Mouse (Mus musculus) lung, postnatal 4 days (tissue): Measurements from ENCODE around the gene Klf3.
"Not testable (repeated sequence)": the region's sequence is repeated elsewhere in the genome, so short reads cannot be mapped to it uniquely, and the experiment has no call there.

Source experiments
- DNase-seq, 2 experiments: peaks; one replicate each; pipeline ENCODE4 v3.0.0; 2021

Klf3 gene

DNA sequence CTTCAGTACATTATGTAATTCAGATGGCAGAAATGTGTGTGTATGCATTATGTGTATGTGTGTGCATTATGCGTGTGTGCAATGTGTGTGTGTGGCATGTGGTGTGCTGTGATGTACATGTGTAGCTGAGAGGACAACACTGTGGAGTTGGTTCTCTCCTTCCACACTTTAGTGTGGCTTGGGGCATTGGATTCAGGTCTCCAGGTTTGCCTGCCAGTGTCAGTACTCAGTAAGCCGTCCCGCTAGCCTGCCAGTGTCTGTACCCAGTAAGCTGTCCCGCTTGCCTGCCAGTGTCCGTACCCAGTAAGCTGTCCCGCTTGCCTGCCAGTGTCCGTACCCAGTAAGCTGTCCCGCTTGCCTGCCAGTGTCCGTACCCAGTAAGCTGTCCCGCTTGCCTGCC, 78.4 kb downstream of the Klf3 start:
- not testable (repeated sequence) for DNase-seq

GRCm38 (mm10) chr5:64881976-64882375, 78.8 kb downstream of the Klf3 start:
- not testable (repeated sequence) for DNase-seq
